Mouse (Mus musculus) heart, postnatal 4 days (tissue): ENCODE measurements around the gene Ppp1r12b. TPM values are rescaled to one million over a fixed set of nuclear protein-coding genes. Genes with fewer than 3 reads are reported as not detected.

Source experiments
- DNase-seq: peaks from one replicate; pipeline ENCODE4 v3.0.0; 2021
- total RNA-seq, 2 experiments: library from RNA; stranded (reverse); gene quantifications; 2 replicates each; pipeline ENCODE4 v1.2.3; 2021

The Ppp1r12b gene
- total RNA-seq, 2 experiments from 2014 or later = 118 to 124 TPM

DNA sequence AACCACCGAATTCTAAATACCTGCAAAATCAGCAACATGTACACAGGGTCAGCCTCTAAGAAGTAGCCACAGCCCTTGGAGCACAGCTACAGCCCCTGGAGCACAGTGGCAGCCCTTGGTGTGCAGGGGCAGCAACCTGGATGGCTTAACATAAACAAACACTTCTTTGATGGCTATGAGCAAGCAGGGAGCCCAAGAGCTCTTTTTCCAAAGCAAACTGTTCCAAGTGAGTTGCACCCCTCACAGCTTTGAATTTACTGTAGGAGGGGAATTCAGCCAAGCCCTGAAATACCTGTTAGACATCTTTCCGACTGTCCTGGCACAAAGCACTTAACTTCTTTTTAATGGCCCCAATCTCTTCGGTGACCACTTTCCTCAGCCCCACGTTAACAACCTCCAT, 14.9 kb downstream of the Ppp1r12b start:
- no peak for DNase-seq

DNA sequence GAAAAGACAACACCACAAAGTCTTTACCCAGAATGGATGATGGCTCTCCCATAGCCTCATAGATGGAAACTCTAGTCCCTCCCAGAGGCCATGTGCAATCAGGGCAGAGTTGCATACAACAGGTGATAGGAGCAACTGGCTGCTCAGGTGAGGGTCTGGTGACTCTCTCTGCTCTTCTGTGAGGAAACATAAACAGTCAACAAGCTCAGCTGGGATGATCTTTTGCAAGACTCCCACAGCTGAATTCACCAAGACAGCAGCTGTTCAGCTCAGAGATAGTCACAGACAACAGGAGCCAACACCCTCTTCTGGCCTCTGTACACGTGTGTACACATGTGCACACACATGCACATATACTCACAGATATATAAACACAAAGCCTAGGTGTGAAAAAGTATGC, 17.5 kb downstream of the Ppp1r12b start:
- DNase-seq = no peak

DNA sequence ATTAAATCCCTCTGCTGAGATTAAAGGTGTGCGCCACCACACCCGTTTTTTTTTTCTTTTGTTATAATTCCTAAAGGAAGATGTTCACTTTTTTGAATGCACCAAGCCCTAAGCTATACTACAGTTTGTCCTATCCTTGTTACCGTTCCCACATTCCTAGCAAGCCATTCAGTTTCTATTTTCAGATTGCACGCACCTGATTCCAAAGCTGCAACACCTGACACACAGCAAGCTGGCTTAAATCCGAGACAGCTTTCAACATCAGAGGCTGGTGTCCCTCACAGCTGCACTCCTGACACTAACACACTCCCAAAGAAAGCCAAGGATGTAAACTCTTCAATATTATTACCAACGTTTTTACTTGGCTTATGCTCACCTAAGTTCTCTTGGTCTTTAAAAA, 19.4 kb downstream of the Ppp1r12b start:
- DNase-seq = no peak

DNA sequence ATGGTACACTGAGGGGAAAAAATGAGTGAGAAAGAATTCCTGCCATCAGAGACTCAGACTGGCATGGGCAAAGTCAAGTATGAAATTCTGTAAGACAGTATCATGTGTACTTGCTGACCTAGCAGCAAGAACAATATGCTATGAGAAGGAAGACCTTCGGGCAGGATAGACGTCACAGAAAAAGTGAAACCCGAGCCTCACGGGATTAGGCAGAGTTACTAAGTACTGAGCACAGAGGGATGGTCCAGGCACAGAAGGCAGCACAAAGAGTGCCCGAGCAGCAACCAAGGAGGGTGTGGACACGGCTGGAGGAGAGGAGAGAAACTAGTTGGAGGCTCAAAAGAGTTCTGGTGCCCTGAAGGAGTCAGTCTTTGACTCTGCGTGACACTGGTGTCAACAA, 23.3 kb downstream of the Ppp1r12b start:
- DNase-seq = no peak

DNA sequence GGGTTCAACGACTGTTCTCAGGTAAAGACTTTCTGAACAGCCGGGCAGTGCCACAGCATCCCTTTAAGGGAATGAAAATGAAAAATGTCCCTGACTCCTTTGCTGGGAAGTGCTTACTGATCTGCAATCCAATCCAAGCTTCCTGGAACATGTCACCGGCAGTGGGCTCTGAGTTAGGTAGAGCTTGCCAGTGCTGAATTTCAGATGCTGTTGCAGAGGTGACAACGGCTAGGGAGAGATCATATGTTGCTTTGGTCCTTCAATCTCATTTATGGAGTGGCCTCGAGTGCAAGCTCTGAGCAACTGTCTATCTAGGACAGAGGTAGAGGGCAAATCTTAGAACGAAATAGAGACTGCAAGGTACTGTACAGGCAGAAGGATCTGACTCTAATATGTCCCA, 36.7 kb downstream of the Ppp1r12b start:
- DNase-seq = no peak

DNA sequence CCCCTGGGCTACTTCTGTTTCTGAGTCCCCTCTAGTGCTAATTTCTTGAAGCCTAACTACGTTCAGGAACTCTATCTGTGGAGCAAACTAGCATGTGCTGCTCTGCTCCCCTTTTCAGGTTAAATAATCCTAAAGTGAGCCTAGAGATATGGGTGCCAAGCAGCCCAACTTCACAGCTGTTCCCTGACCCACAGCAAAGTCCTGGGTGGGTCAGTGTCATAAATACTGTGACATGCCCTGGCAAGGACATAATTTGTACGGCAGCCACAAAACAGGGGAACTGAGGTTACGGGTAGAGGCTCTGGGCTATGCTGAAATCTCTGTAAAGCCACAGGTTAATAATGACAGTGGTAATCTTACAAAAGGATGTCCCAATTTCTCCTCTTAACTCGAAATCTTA, 40.3 kb downstream of the Ppp1r12b start:
- DNase-seq = no peak

DNA sequence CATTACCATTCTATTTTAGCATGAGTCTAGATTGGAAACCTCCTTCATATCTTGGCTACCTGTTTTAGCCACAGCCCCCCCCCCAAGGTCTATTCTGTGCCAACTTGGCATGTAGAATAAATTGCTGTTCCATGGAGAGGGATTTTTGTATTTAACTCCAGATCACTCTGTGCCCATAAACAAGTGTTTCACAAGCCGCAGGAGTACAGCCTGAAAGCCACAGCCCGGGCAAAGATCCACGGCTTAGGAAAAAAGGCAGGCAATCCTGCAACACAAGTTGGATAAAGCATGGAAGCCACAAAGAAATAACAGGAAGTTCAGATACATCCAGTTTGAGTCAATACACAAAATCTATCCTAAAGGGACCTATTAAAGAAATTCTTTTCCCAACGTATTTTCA, 42.2 kb downstream of the Ppp1r12b start:
- peak; percentile 30 for DNase-seq

DNA sequence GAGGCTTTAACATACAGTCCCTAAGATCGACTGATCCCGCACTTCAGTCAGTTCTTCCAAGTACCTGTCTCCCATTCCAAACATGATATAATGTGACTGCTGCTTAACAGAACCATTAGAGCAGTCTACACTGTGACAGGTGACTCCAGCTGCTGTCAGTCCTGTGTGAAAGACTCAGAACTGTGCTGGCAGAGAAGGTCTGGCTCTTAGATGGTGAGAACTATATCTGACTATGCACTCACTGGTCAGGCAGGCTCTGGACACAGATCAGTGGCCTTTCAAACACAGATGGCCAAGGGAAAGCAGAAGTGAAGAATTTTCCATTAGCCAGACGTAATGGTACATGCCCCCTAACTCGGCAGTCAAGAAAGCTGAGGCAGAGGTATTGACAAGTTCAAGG, 43.9 kb downstream of the Ppp1r12b start:
- DNase-seq = peak; percentile 39

DNA sequence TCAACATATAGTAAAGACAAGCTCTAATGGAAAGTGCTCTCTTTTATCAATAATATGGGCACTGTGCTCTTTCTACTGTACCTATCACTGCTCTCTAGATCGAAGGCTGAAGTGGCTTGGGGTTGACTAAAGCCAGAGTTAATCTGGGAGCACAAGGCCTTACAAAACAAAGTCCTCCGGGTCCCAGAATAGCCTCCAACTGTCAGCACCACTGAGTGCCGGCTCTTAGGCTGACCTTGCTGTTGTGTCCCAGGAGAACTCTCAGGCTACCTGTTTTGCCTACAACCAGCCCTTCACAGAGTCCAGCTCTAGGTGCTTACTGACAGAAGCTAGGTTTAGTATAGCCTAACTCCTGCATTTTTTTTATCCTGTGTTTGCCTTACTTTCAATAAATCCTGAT, 45.7 kb downstream of the Ppp1r12b start:
- DNase-seq = peak; percentile 72

DNA sequence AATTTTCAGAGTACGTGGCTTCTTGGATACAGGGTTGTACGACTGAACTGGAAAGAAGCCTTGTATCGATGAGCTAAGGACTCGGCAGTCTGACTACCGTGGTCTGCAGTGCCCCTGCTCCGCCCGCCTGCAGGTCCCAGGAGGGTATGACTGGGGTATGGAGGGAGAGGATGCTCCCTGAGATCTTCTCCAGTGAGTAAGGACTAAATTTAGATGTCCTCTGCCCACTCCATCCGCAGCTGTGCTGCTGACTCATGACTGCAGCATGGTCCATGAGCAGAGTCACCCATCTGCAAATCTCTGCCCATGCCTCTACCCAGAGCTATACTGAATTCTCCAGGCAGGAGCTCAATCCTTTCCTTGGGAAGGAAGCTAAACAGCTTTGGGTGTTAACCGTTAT, 46.3 kb downstream of the Ppp1r12b start:
- peak; percentile 50 for DNase-seq

DNA sequence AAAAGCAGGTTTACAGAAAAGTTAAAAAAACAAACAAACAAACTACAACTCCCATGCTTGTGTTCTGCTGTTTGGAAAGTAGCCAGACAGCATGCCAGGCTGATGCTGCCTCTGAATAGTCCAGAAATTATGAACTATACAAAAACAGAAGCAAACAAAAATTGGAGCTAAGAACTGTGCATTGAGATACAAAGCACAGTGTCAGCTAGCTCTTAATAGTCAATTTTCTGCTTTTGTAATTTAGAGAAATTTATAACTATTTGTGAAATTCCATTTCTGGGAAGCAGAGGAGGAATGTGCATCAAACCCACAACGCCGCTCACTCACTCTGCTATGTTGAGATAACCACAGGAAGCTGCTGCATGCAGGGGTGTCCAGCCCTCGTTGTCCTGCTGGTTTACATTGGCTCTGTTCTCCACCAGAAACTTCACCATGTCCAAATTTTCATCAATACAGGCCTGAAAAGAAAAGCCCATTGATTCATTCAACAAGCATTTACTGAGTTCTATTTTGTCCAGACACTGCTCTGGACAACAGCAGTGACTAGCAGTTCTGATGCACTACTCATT, 53.6 kb downstream of the Ppp1r12b start:
- no peak for DNase-seq

DNA sequence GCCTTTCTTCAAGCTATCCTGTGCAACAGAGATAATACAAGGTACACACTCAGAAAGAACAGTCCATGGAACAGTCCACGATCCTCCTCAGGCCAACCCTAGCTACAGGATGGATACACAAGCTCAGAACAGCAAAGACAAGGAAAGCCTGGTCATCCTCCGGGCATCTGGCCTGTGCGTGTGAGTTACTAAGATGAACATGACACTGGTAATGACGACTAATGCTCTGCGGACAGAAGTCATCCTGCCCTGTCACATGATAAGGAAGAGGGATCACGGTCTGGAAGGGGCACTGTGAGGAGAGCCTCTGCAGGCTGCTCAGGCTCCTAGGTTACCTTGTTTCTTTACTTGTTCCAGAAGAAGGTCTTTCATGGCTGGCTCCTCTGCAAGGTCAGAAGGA, 59.7 kb downstream of the Ppp1r12b start:
- no peak for DNase-seq

DNA sequence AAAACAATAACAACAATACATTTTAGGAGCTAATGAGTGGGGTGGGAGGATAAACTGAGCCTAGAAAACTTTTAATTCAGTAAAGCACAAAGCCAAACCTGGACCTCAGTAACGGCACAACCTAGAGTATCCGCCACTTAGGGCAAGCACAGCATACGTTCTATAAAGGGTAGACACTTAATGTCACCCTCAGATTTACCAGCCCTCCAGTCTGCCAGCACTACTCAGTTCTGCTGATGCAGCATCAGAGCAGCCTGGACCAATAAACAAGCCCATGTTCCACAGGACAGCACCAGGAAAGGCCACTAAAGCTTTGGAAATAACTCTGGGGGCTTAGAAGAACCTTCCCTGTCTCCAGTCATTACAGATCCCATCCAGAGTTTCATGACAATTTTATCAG, 60.9 kb downstream of the Ppp1r12b start:
- DNase-seq = no peak

DNA sequence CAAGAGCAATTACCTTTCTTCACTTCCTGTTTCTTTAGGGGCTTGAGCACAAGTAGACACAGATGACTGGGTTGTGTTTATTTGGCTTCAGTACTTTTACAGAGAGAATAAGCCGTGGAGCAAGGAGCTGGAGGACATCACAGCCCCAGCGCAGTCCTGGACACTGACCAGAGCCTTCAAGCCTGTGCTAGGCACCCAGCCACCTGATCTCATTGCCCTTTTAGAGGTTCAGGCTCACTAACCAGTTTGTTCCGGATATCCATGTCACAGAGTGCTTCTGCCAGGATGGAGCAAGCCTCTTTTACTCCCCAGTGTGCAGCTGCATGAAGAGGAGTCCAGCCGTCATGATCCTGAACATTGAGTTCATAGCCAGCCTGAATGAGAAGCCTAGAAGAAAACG, 63.8 kb downstream of the Ppp1r12b start:
- no peak for DNase-seq

DNA sequence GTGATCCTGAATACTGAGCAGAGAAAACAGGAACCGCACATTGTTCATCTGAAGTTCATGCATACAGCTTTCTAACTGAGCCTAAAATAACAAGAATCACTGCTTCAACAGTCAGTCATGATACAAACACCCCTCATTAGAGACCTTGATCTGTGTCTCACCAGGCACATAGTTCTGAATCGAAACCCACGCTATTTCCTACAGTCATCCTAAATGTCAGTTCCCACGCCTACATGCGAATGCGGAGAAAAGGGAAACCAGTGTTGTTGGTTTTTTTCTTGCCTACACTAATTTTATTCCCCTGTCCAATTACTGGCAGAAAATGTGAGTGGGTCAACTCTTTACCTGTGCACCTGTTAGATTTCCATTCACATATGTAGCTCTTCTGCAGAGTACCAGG, 66.1 kb downstream of the Ppp1r12b start:
- DNase-seq = no peak

DNA sequence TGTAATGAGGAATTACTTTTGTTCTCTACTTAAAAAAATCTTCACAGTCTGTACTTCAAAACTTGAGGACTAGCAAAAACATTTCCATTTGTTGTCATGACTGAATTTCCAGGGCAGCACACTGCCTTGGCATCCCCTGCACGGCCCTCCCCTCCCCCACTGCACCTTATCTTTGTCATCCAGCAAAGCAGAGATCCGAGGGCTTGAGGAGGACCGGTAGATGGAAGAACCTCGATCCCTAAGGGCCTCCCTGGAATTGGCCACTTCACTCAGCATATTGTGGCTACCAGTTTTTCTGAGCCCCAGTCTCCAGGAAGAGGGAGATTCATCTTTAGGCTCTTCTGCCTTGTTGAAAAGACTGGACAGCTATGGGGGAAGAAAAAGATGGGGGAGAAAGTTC, 79.9 kb downstream of the Ppp1r12b start:
- DNase-seq = no peak

DNA sequence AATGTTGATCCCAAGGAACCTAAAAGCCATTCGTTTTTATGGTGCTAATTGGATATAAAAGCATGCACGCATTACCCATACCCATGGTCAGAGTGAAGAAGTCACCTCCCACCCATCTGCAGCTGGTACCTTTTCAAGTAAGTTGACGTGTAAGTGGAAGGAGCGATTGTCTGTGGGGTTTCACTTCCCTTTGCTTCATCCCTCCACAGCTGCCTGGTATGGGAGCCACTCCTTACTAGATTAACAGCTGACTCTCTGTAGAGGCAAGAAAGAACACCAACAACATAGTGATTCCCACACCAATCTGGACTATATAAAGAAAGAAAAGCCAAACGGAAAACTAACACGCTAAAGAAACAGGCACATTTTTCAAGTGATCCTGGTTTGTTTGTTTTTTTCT, 83.1 kb downstream of the Ppp1r12b start:
- no peak for DNase-seq

DNA sequence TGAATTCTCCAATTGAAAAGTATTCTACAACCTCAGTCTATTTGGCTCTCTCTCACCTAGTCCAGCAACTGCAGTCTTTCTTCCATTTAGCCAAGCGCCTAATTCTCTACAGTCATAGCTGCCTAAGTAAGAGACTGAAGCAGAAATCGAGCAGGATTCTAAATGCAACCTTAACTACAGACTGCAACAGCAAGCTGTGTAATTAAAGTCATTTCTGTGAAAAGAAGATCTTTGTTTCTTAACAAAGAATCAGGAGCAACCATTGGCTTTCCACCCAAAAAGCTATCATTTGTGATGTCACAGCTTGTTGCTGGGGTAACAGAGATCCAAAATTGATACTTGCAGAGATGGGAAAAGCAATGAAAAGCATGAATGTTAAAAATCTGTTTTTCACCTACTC, 89.3 kb downstream of the Ppp1r12b start:
- DNase-seq = no peak

DNA sequence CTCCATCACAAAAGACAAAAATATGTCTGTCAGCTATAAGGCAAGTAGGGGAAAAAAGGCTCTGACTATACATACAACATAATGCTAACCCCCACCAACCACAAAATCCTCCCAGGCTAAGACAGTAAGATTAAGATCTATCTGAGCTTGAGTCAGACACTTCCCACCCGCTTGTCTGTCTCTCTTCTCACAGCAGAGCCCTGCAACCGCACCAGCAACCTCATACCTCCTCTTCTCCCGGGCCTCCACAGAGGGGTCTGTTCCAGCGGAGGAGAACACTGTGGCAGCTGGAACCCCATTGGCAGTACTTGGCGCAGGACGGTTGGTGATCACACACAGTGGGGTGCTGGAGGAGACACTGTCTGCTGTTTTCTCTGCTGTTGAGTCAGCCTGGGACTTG, 90.2 kb downstream of the Ppp1r12b start:
- peak; percentile 1 for DNase-seq

DNA sequence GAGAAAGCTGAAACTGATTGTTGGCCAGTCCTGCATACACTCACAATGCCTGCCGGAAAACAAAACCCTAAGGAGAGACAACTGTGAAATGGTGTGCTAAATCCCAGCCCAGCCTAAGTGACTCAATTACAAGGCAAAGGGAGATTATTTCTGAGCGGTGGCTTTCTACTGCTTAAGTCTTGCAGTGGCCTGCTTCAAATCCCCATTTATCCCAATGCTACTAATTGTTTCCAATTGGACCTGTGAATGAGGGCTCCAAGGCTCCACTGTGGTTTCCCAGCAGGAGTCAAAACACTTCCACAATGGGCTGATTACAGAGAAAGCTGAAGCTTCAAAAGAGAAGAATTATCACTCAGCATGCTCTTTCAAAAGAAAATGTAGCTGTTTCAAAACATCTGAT, 95.2 kb downstream of the Ppp1r12b start:
- no peak for DNase-seq

DNA sequence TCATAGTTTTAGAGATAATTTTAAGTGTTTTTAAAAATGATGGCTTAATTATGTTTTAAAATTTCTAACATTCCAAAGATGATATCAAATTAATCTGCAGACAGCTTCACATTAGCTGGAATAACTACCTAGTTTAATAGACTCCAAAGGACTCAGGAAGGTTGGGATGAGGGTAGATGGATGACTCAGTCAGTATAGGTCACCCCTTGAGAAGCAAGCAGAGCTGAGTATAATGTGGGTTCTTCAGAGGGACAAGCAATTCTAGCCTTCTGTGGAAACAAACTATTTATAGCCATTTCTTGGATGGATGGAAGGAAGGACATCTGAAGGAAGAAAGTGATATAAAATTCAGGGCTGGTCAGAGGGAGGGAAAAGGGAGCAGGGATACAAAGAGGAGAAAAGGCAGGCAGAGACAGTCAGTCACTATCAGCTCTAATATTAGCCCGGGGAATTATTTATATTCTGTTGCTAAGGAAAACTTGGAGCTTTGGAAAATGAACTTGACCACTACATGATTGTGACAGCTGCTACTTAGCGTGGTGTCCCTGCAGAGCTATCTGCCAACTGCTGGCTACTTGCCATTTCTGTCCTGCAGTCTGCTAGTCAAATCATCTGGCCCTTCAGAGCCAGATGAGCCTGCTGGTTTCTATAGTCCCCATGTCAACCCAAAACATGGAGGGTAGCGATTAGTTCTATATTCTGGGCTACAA, 97.2 kb downstream of the Ppp1r12b start:
- DNase-seq = peak; percentile 92

DNA sequence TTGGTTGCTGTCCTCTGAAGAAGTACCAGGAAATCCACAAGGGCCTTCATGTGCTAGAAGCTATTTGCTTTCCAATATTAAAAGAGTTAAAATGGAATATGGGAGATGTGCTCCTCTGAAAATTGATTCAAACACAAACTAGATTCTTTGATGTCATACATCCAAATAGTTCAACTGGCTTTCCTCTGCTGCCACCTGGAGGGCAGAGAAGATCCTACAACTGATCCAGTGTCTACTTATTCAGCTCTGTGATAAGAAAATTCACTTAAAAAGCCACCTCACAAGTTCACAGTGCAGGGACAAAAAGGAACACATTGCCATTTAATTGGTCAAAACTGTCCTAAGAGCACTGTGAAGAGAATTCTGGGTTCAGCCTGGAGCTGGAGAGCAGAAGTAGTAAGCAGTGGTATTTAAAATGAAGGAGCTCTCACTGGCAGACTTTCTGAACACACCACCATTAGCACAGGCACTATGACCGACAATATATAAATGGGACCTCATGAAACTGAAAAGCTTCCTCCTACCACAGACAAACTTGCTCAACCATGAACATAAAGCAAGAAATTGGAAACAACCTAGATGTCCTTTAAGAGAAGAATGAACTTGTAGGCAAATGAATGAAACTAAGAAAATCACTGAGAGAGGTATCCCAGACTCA, 101.3 kb downstream of the Ppp1r12b start:
- peak; percentile 84 for DNase-seq

DNA sequence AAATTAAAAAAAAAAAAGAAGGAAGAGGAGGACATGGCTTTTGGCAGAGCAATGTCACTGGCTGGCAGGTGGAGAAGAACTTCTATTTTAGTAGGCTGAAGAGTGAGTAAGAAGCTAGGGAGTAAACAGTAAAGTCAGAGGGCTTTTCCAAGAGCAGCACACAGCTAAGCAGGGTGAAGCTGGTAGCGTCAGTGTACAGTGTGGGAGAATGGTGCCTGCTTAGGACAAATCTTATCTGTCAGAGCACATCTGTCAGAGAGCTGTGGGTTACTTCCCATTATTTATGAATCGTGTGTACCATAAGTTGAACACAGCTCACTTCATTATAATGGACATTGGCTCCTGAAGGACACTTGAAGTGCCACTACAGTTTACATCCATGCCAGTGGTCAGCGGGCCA, 102.9 kb downstream of the Ppp1r12b start:
- DNase-seq = no peak

DNA sequence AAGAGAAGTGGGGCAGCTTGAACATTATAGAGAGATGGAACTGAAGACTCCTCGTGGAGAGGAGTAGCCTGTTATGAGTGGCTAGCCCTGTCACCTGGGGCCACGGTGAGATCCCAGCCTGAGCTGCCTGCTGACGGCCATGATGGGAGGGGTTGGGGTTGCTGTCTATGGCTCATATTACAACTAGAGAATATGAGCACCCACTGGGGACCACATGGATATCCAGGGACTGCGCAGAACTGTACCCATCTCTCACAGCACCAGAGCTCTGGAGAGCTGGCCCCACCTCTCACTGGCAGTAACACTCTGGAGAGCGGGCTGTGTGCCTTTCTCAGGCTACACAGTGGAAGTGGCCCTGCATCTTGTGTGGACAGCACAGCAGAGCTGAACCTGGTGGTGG, 104.5 kb downstream of the Ppp1r12b start:
- no peak for DNase-seq
